ENCODE assay signal across 10 mouse cellular contexts in the genomic region with DNA sequence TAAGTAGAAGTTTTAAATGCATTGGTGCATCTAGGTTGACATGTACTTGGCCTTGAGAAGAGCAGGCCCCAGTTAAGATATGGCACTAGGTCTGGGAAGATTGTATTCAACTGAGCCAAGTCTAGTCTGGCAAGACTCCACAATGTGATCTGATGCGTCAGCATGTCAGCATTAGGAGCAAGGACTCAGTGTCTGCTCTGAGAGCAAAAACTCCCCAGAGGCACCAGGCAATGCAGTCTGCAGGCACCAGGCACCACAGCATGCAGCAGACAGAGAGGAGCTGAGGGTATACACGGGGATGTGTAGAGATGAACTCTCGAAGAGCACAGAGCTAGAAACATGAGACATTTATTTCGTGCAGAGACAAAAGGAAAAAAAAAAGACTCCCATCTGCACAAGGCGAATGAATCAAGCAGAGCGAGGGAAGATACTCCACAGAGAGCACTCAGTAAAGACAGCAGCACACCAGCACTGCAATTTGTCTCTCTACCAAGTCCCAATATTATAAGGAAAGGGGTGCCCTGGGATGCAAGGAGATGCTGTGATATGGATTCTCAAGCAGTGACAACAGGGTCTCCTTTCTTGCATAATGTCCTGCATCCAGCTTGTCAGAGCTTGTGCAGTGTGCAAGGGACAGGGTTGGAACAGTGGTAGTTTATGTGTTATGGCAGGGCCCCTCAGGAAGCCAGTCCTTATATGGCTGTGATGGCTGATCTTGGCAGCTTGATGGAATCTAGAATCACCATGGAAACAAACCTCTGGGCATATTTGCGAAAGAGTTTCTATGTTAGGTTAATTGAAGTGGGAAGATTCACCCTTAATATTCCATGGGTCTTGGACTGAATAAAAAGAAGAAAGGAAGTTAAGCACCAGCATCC. TPM values are rescaled to one million over a fixed set of nuclear protein-coding genes. Genes with fewer than 3 reads are reported as not detected.
DNase-seq lines count a peak whose midpoint lies in the region; ATAC-seq and TF ChIP-seq lines count a peak whose summit lies in the region.
"Had no signal": no experiment of that assay in that cellular context is flagged by ENCODE, and none has a peak within 500 bp of the region (broad histone marks: within the 10 kb centered on the region; RNA-seq: fewer than 3 reads in every experiment).

No protein-coding gene starts in this region.

- no peaks in the 10 kb centered on the region for H3K9me3 ChIP-seq in heart, embryonic 11.5 days (replicated peaks; ENCODE audit: control insufficient read depth, low read length)
- H3K9me3 ChIP-seq: liver, embryonic 15.5 days had no signal

- H3K27me3 ChIP-seq in heart, adult 2 months (ENCODE audit: control insufficient read depth, insufficient read depth, low read length), result no peaks in the 10 kb centered on the region
- no peaks in the 10 kb centered on the region for H3K27me3 ChIP-seq in heart, embryonic 11.5 days (ENCODE audit: control insufficient read depth, insufficient read depth, low read length)
- H3K27me3 ChIP-seq: liver, embryonic 15.5 days had no signal

- H3K36me3 ChIP-seq in heart, adult 2 months (ENCODE audit: control insufficient read depth, insufficient read depth, low read length), result no peaks in the 10 kb centered on the region
- no peaks in the 10 kb centered on the region for H3K36me3 ChIP-seq in heart, embryonic 11.5 days (ENCODE audit: control insufficient read depth, insufficient read depth, low read length)
- H3K36me3 ChIP-seq: liver, embryonic 15.5 days had no signal

- H3K9ac ChIP-seq in heart, adult 2 months (ENCODE audit: low read depth, low read length), result no peak overlapping the region
- H3K9ac ChIP-seq in heart, embryonic 11.5 days (ENCODE audit: low read depth, low read length), result no peak overlapping the region
- H3K9ac ChIP-seq: liver, embryonic 15.5 days had no signal

- no peak for ATAC-seq in heart, embryonic 11.5 days (replicated peaks; ENCODE audit: insufficient number of reproducible peaks, low FRiP score, low TSS enrichment)
- ATAC-seq in megakaryocyte progenitor cell, adult 5-6 weeks (replicated peaks; ENCODE audit: poor library complexity), result no peak
- ATAC-seq in activated CD4-positive, CD25-positive, alpha-beta regulatory T cell, adult 4 months, result no peak

- no peak overlapping the region for H3K4me2 ChIP-seq in heart, embryonic 11.5 days
- H3K4me2 ChIP-seq: liver, embryonic 15.5 days had no signal

- no peak overlapping the region for H3K4me3 ChIP-seq in heart, adult 2 months
- no peak overlapping the region for H3K4me3 ChIP-seq in heart, embryonic 11.5 days (ENCODE audit: low read depth, low read length)
- H3K4me3 ChIP-seq: liver, embryonic 15.5 days had no signal

- TF ChIP-seq POLR2A in heart, adult 2 months (IDR thresholded peaks at IDR 0.05; ENCODE audit: insufficient read depth, low read depth, low read length), result no peak

- H3K27ac ChIP-seq in heart, adult 2 months, result no peak overlapping the region
- H3K27ac ChIP-seq in heart, embryonic 11.5 days (ENCODE audit: low read depth, low read length), result no peak overlapping the region
- H3K27ac ChIP-seq: kidney, postnatal 0 days; liver, embryonic 15.5 days had no signal

- TF ChIP-seq CTCF in heart, adult 2 months (IDR thresholded peaks at IDR 0.05), result no peak

- H3K4me1 ChIP-seq in heart, adult 2 months (ENCODE audit: control insufficient read depth, insufficient read depth, low read length), result peaks cover 2% of the 10 kb centered on the region
- no peaks in the 10 kb centered on the region; the same call in 1 of the 2 replicates for H3K4me1 ChIP-seq in heart, embryonic 11.5 days (ENCODE audit: control insufficient read depth, insufficient read depth, low read length)
- H3K4me1 ChIP-seq: liver, embryonic 15.5 days had no signal

- DNase-seq in heart, adult 2 months, result peak; percentile 32 to 46
- peak; percentile 11 for DNase-seq in testis, postnatal 14 days (ENCODE audit: low spot score)
- no peak for DNase-seq in testis, postnatal 10 days (ENCODE audit: low spot score)
- DNase-seq in heart, postnatal 14 days, result peak; percentile 16 to 43
- DNase-seq in skeletal muscle tissue, adult 2 months (ENCODE audit: low read depth, low spot score), result peak; percentile 27

- no peak for TF ChIP-seq EP300 in heart, adult 2 months (IDR thresholded peaks at IDR 0.05; ENCODE audit: insufficient read depth, low read depth, low read length)

- 50% methylated on average over 7 of the region's 7 CpGs for WGBS in heart, adult 2 months
- 66% methylated on average over 7 of the region's 7 CpGs for WGBS in heart, embryonic 11.5 days (ENCODE audit: insufficient replicate concordance)

- no peaks in the 10 kb centered on the region for H3K79me2 ChIP-seq in heart, adult 2 months (replicated peaks; ENCODE audit: control insufficient read depth, insufficient read depth, low read length)

- intact Hi-C loops in heart, adult 2 months (cut with DNase I), result no loop called here
- intact Hi-C loops in heart, postnatal 14 days (cut with DNase I), result no loop called here

RNA-seq across cellular contexts. Expression of a gene that starts 22.7 kb away (rescaled TPM):
- total RNA-seq in heart, adult 2 months (2021), result 10 to 100 TPM; 30.7 to 32.5 TPM
- 14.7 and 25.8 TPM in 2 replicates for polyA plus RNA-seq in heart, adult 2 months (2012; rRNA removed)
- 63.6 and 72.6 TPM in 2 replicates for polyA plus RNA-seq in heart, embryonic 11.5 days (2014; fragmentation: Nextera tagmentation; extraction: Ambion mirVana)
- 10 to 100 TPM; 42.4 to 43.0 TPM for total RNA-seq in heart, postnatal 14 days (2021)
- 52.2 and 57.8 TPM in 2 replicates for total RNA-seq in megakaryocyte progenitor cell, adult 5-6 weeks (2015)
- total RNA-seq in megakaryocyte progenitor cell, adult 5-6 weeks (2017), result 24.7 and 33.8 TPM in 2 replicates
- 10 to 100 TPM; 28.8 to 31.4 TPM for polyA plus RNA-seq in activated CD4-positive, CD25-positive, alpha-beta regulatory T cell, adult 4 months (2017; shearing (Covaris generic))
